Mouse (Mus musculus) limb, embryonic 12.5 days (tissue): ENCODE data around the gene E030018B13Rik. TPM values are rescaled to one million over a fixed set of nuclear protein-coding genes. Genes with fewer than 3 reads are reported as not detected.

Source experiments
- ATAC-seq: fragments of 200-750 bp; cut with Nextera tagmentation; 2 replicates; pipeline ENCODE4 v1.8.0; 2017; ENCODE audit warnings: low read depth, moderate TSS enrichment; ENCODE audit not compliant: insufficient number of reproducible peaks, insufficient read depth, low FRiP score, low TSS enrichment
- H3K27ac ChIP-seq: fragments of 300-500 bp; sonication (generic); 2 replicates; pipeline ENCODE4 v1.5.1; 2016; ENCODE audit warnings: mild to moderate bottlenecking, moderate library complexity
- H3K27me3 ChIP-seq: fragments of 300-500 bp; sonication (generic); 2 replicates; pipeline ENCODE4 v1.6.1; 2016; ENCODE audit warnings: mild to moderate bottlenecking, moderate library complexity
- H3K36me3 ChIP-seq: fragments of 300-500 bp; sonication (generic); 2 replicates; pipeline ENCODE4 v1.6.1; 2016; ENCODE audit warnings: mild to moderate bottlenecking, moderate library complexity
- H3K4me1 ChIP-seq: fragments of 300-500 bp; sonication (generic); replicated peaks from 2 replicates; pipeline ENCODE4 v1.6.1; 2016
- H3K4me2 ChIP-seq: fragments of 300-500 bp; sonication (generic); 2 replicates; pipeline ENCODE4 v1.6.1; 2016; ENCODE audit warnings: mild to moderate bottlenecking, moderate library complexity
- H3K4me3 ChIP-seq: fragments of 300-500 bp; sonication (generic); replicated peaks from 2 replicates; pipeline ENCODE4 v1.5.1; 2016; ENCODE audit warnings: mild to moderate bottlenecking
- H3K9ac ChIP-seq: fragments of 300-500 bp; sonication (generic); replicated peaks from 2 replicates; pipeline ENCODE4 v1.6.1; 2016; ENCODE audit warnings: mild to moderate bottlenecking, moderate library complexity
- H3K9me3 ChIP-seq: fragments of 300-500 bp; sonication (generic); 2 replicates; pipeline ENCODE4 v1.6.1; 2016; ENCODE audit warnings: mild to moderate bottlenecking, moderate library complexity
- WGBS: fragments of 180-500 bp; shearing (Covaris S2); methylation state at CpG from one replicate; pipeline ENCODE4 v1.1.7; 2016; 5-methylcytosine and 5-hydroxymethylcytosine counted together
- polyA plus RNA-seq: library from polyadenylated mRNA; unstranded; fragments of >200 nt; fragmentation: Nextera tagmentation; extraction: Ambion mirVana; gene quantifications from 2 replicates; pipeline ENCODE4 v1.2.1, GENCODE M21; 2016

The E030018B13Rik gene
- polyA plus RNA-seq, 1 experiment from 2014 or later: not detected

- no peak overlapping the region for H3K4me3 ChIP-seq
- WGBS: 85% methylated on average over 12 of the region's 12 CpGs
- H3K4me2 ChIP-seq: no peak overlapping the region
- no peak overlapping the region for H3K27ac ChIP-seq
- no peaks in the 10 kb centered on the region for H3K9me3 ChIP-seq
- H3K9ac ChIP-seq: no peak overlapping the region
- no peak for ATAC-seq
- peaks cover 17% of the 10 kb centered on the region for H3K4me1 ChIP-seq
- no peaks in the 10 kb centered on the region for H3K27me3 ChIP-seq
- H3K36me3 ChIP-seq: no peaks in the 10 kb centered on the region
Observed at GRCm38 (mm10) chr7:63918771-63919768, 2.4 kb downstream of the E030018B13Rik start.

- no peak for ATAC-seq
Observed at GRCm38 (mm10) chr7:63921909-63922562, 5.4 kb downstream of the E030018B13Rik start.

GRCm38 (mm10) chr7:63922571-63922970 is 5.9 kb downstream of the E030018B13Rik start:
- Histone ChIP-seq H3K4me2 (no peak overlapping the region), H3K9ac (no peak overlapping the region), H3K27me3 (no peaks in the 10 kb centered on the region), H3K9me3 (no peaks in the 10 kb centered on the region), H3K4me3 (no peak overlapping the region), H3K4me1 (peaks cover 36% of the 10 kb centered on the region), H3K27ac (no peak overlapping the region), H3K36me3 (no peaks in the 10 kb centered on the region)
- no peak for ATAC-seq
- 71% methylated on average over 2 of the region's 2 CpGs for WGBS

More at GRCm38 (mm10) chr7:63921909-63922562, 5.4 kb downstream of the E030018B13Rik start:
- Histone ChIP-seq H3K9ac (no peak overlapping the region), H3K4me2 (no peak overlapping the region), H3K27ac (no peak overlapping the region), H3K9me3 (no peaks in the 10 kb centered on the region), H3K4me3 (no peak overlapping the region), H3K27me3 (no peaks in the 10 kb centered on the region), H3K4me1 (peaks cover 36% of the 10 kb centered on the region), H3K36me3 (no peaks in the 10 kb centered on the region)
- 84% methylated on average over 8 of the region's 8 CpGs for WGBS

GRCm38 (mm10) chr7:63922975-63923374 is 6.3 kb downstream of the E030018B13Rik start:
- H3K27me3 ChIP-seq: no peaks in the 10 kb centered on the region
- H3K36me3 ChIP-seq: no peaks in the 10 kb centered on the region
- H3K9ac ChIP-seq: no peak overlapping the region
- H3K4me2 ChIP-seq: no peak overlapping the region
- no peak overlapping the region for H3K27ac ChIP-seq
- H3K9me3 ChIP-seq: no peaks in the 10 kb centered on the region
- H3K4me3 ChIP-seq: no peak overlapping the region
- ATAC-seq: no peak
- H3K4me1 ChIP-seq: peaks cover 36% of the 10 kb centered on the region
- WGBS: 97% methylated on average over 1 of the region's 1 CpGs

- H3K4me3 ChIP-seq: no peak overlapping the region
- H3K27ac ChIP-seq: peak overlapping the region; percentile 78
- H3K4me2 ChIP-seq: no peak overlapping the region
- H3K36me3 ChIP-seq: no peaks in the 10 kb centered on the region
- WGBS: 24% methylated on average over 1 of the region's 1 CpGs
- no peaks in the 10 kb centered on the region for H3K27me3 ChIP-seq
- no peak for ATAC-seq
- peaks cover 36% of the 10 kb centered on the region for H3K4me1 ChIP-seq
- no peak overlapping the region for H3K9ac ChIP-seq
- no peaks in the 10 kb centered on the region for H3K9me3 ChIP-seq
Observed at GRCm38 (mm10) chr7:63924151-63924550, 7.5 kb downstream of the E030018B13Rik start.

GRCm38 (mm10) chr7:63924747-63925412 is 8.2 kb downstream of the E030018B13Rik start:
- ATAC-seq: peak; percentile 58
- H3K9me3 ChIP-seq: no peaks in the 10 kb centered on the region
- H3K9ac ChIP-seq: no peak overlapping the region
- no peaks in the 10 kb centered on the region for H3K36me3 ChIP-seq
- 32% methylated on average over 6 of the region's 6 CpGs for WGBS
- no peaks in the 10 kb centered on the region for H3K27me3 ChIP-seq
- H3K4me1 ChIP-seq: peaks cover 36% of the 10 kb centered on the region
- H3K4me3 ChIP-seq: no peak overlapping the region
- H3K27ac ChIP-seq: peak overlapping the region; percentile 78
- peak overlapping the region; percentile 27 for H3K4me2 ChIP-seq

GRCm38 (mm10) chr7:63925413-63926360 is 9.0 kb downstream of the E030018B13Rik start:
- Histone ChIP-seq H3K27me3 (no peaks in the 10 kb centered on the region), H3K9ac (no peak overlapping the region), H3K27ac (peak overlapping the region; percentile 62), H3K9me3 (no peaks in the 10 kb centered on the region), H3K4me1 (peaks cover 36% of the 10 kb centered on the region), H3K4me3 (no peak overlapping the region), H3K4me2 (no peak overlapping the region; the same call in 1 of the 2 replicates), H3K36me3 (no peaks in the 10 kb centered on the region)
- ATAC-seq: peak; percentile 38; the same call in 1 of the 2 replicates
- 68% methylated on average over 14 of the region's 14 CpGs for WGBS

GRCm38 (mm10) chr7:63926492-63926891 is 9.8 kb downstream of the E030018B13Rik start:
- no peaks in the 10 kb centered on the region for H3K9me3 ChIP-seq
- H3K4me1 ChIP-seq: peaks cover 36% of the 10 kb centered on the region
- H3K36me3 ChIP-seq: no peaks in the 10 kb centered on the region
- H3K27ac ChIP-seq: 0 out of 2 replicates have a peak overlapping the region, but pooled peaks have one; percentile 45
- 86% methylated on average over 3 of the region's 3 CpGs for WGBS
- ATAC-seq: no peak
- H3K9ac ChIP-seq: no peak overlapping the region
- no peak overlapping the region for H3K4me3 ChIP-seq
- H3K4me2 ChIP-seq: no peak overlapping the region
- H3K27me3 ChIP-seq: no peaks in the 10 kb centered on the region

GRCm38 (mm10) chr7:63927121-63927520 is 10.5 kb downstream of the E030018B13Rik start:
- 90% methylated on average over 6 of the region's 6 CpGs for WGBS
- Histone ChIP-seq H3K27ac (no peak overlapping the region), H3K36me3 (no peaks in the 10 kb centered on the region), H3K9me3 (no peaks in the 10 kb centered on the region), H3K4me3 (no peak overlapping the region), H3K4me1 (peaks cover 35% of the 10 kb centered on the region), H3K4me2 (no peak overlapping the region), H3K27me3 (no peaks in the 10 kb centered on the region), H3K9ac (no peak overlapping the region)
- no peak for ATAC-seq

GRCm38 (mm10) chr7:63929080-63929479 is 12.4 kb downstream of the E030018B13Rik start:
- no peaks in the 10 kb centered on the region for H3K36me3 ChIP-seq
- H3K27me3 ChIP-seq: no peaks in the 10 kb centered on the region
- 81% methylated on average over 4 of the region's 4 CpGs for WGBS
- no peak overlapping the region for H3K27ac ChIP-seq
- H3K4me2 ChIP-seq: no peak overlapping the region
- H3K4me1 ChIP-seq: peaks cover 27% of the 10 kb centered on the region
- H3K4me3 ChIP-seq: no peak overlapping the region
- H3K9me3 ChIP-seq: no peaks in the 10 kb centered on the region
- H3K9ac ChIP-seq: no peak overlapping the region
- ATAC-seq: no peak
